Mouse (Mus musculus): ENCODE measurements at regions not wholly inside any gene's neighbourhood (a gene's known extent, or its start where the extent isn't known, plus 50 kb on each side); places are given as distances from the start of the nearest gene placed in this dataset.
"Not testable (repeated sequence)": the region's sequence is repeated elsewhere in the genome, so short reads cannot be mapped to it uniquely, and the experiment has no call there.

GRCm38 (mm10) chr13:25729327-25729892 lies 459.1 kb upstream of the Nrsn1 start:
- DNase-seq (ENCODE audit: low spot score), result no peak

GRCm38 (mm10) chr13:25727504-25728095 lies 457.3 kb upstream of the Nrsn1 start:
- DNase-seq (ENCODE audit: low spot score), result no peak

- DNase-seq (ENCODE audit: low spot score), result no peak
Observed at GRCm38 (mm10) chr13:25722595-25723525, 452.6 kb upstream of the Nrsn1 start.

- no peak for DNase-seq (ENCODE audit: low spot score)
Observed at GRCm38 (mm10) chr13:25700965-25701364, 430.7 kb upstream of the Nrsn1 start.

- DNase-seq (ENCODE audit: low spot score), result no peak
Observed at GRCm38 (mm10) chr13:25695956-25696355, 425.7 kb upstream of the Nrsn1 start.

- no peak for DNase-seq (ENCODE audit: low spot score)
Observed at GRCm38 (mm10) chr13:25695017-25695604, 424.8 kb upstream of the Nrsn1 start.

- DNase-seq (ENCODE audit: low spot score), result no peak
Observed at GRCm38 (mm10) chr13:25678221-25678735, 408.0 kb upstream of the Nrsn1 start.

GRCm38 (mm10) chr13:25675208-25675607 lies 404.9 kb upstream of the Nrsn1 start:
- no peak for DNase-seq (ENCODE audit: low spot score)

- DNase-seq (ENCODE audit: low spot score), result no peak
Observed at GRCm38 (mm10) chr13:25666022-25666421, 395.7 kb upstream of the Nrsn1 start.

GRCm38 (mm10) chr13:25664963-25665606 lies 394.8 kb upstream of the Nrsn1 start:
- no peak for DNase-seq (ENCODE audit: low spot score)

- no peak for DNase-seq (ENCODE audit: low spot score)
Observed at GRCm38 (mm10) chr13:25648430-25648786, 378.1 kb upstream of the Nrsn1 start.

- no peak for DNase-seq (ENCODE audit: low spot score)
Observed at GRCm38 (mm10) chr13:25647711-25648429, 377.6 kb upstream of the Nrsn1 start.

- no peak for DNase-seq (ENCODE audit: low spot score)
Observed at GRCm38 (mm10) chr13:25639522-25640291, 369.4 kb upstream of the Nrsn1 start.

- peak; percentile 9 for DNase-seq (ENCODE audit: low spot score)
Observed at GRCm38 (mm10) chr13:25629466-25629865, 359.2 kb upstream of the Nrsn1 start.

GRCm38 (mm10) chr13:25617578-25617977 lies 347.3 kb upstream of the Nrsn1 start:
- no peak for DNase-seq (ENCODE audit: low spot score)

GRCm38 (mm10) chr13:25611986-25612385 lies 341.7 kb upstream of the Nrsn1 start:
- no peak for DNase-seq (ENCODE audit: low spot score)

GRCm38 (mm10) chr13:25609641-25610040 lies 339.3 kb upstream of the Nrsn1 start:
- no peak for DNase-seq (ENCODE audit: low spot score)

GRCm38 (mm10) chr13:25609241-25609640 lies 338.9 kb upstream of the Nrsn1 start:
- no peak for DNase-seq (ENCODE audit: low spot score)

GRCm38 (mm10) chr13:25601351-25601750 lies 331.0 kb upstream of the Nrsn1 start:
- DNase-seq (ENCODE audit: low spot score), result not testable (repeated sequence)

- DNase-seq (ENCODE audit: low spot score), result no peak
Observed at GRCm38 (mm10) chr13:25594629-25595028, 324.3 kb upstream of the Nrsn1 start.

Measured in heart, adult 8-10 months (tissue).